8 mouse cellular contexts compared by ENCODE assay signal in genomic region chrX:75083982-75084773, GRCm38 (mm10). TPM values are rescaled to one million over a fixed set of nuclear protein-coding genes. Genes with fewer than 3 reads are reported as not detected.
DNase-seq lines count a peak whose midpoint lies in the region; ATAC-seq and TF ChIP-seq lines count a peak whose summit lies in the region.

No protein-coding gene starts in this region.

- 0 out of 2 replicates have a peak overlapping the region, but pooled peaks have one; percentile 2 for H3K9ac ChIP-seq in ES-E14 (ENCODE audit: insufficient read depth, low read depth, low read length, poor library complexity, severe bottlenecking)
- H3K9ac ChIP-seq in liver, embryonic 11.5 days (ENCODE audit: low read depth, low read length): peak overlapping the region; percentile 61

- no peaks in the 10 kb centered on the region for H3K27me3 ChIP-seq in liver, embryonic 11.5 days (replicated peaks; ENCODE audit: control insufficient read depth, insufficient read depth, low read length)

- DNase-seq in 3T3-L1 (ENCODE audit: low read depth, low spot score): peak; percentile 40
- no peak for DNase-seq in ES-E14 (ENCODE audit: low read depth, low spot score)
- DNase-seq in cerebellum, adult 9-10 months: peak; percentile 32
- peak; percentile 3 to 7 for DNase-seq in frontal cortex, postnatal 10 days (ENCODE audit: low spot score in 2 of 2)
- DNase-seq in liver, embryonic 11.5 days (ENCODE audit: low spot score): peak; percentile 41
- DNase-seq in neural tube, embryonic 10.5 days (ENCODE audit: extremely low spot score, low spot score): peak; percentile 33
- no peak for DNase-seq in layer of hippocampus, postnatal 14 days (ENCODE audit: low spot score in 2 of 2)

- H3K4me3 ChIP-seq in ES-E14 (ENCODE audit: insufficient read depth in 1 of 2, low read depth in 1 of 2, low read length in 2 of 2, poor library complexity in 1 of 2, severe bottlenecking in 1 of 2): peak overlapping the region; percentile 58 to 65; a peak in 3 of 4 replicates
- H3K4me3 ChIP-seq in liver, embryonic 11.5 days (ENCODE audit: low read depth, low read length): peak overlapping the region; percentile 57

- 0 out of 4 replicates have a peak, but pooled peaks cover 0 to 1% of the 10 kb centered on the region in 2 experiments for H3K4me1 ChIP-seq in ES-E14 (ENCODE audit: control insufficient read depth in 2 of 2, insufficient read depth in 2 of 2, low read length in 2 of 2, poor library complexity in 1 of 2)
- H3K4me1 ChIP-seq in liver, embryonic 11.5 days (replicated peaks; ENCODE audit: control insufficient read depth, insufficient read depth, low read length): no peaks in the 10 kb centered on the region

- H3K27ac ChIP-seq in ES-E14 (ENCODE audit: insufficient read depth, low read depth, low read length, poor library complexity, severe bottlenecking): no peak overlapping the region
- H3K27ac ChIP-seq in liver, embryonic 11.5 days (ENCODE audit: low read depth, low read length): no peak overlapping the region

- WGBS in liver, embryonic 11.5 days: 16% methylated on average over 26 of the region's 26 CpGs

- no peaks in the 10 kb centered on the region for H3K9me3 ChIP-seq in ES-E14 (ENCODE audit: control insufficient read depth, insufficient read depth, low read depth, low read length)
- H3K9me3 ChIP-seq in liver, embryonic 11.5 days (ENCODE audit: control insufficient read depth, low read length): no peaks in the 10 kb centered on the region

- in situ Hi-C loops in ES-E14 (cut with MboI; ENCODE audit: low sequenced_read_pairs in 2 of 2, unreplicated experiment in 2 of 2): no loop called here

- H3K4me2 ChIP-seq in liver, embryonic 11.5 days: peak overlapping the region; percentile 68

- peak; percentile 65 for ATAC-seq in inflammation-experienced regulatory T-cells, adult 6 months
- ATAC-seq in liver, embryonic 11.5 days (replicated peaks; ENCODE audit: low FRiP score): peak; percentile 77

- no peaks in the 10 kb centered on the region for H3K36me3 ChIP-seq in ES-E14 (ENCODE audit: control insufficient read depth, insufficient read depth, low read length, poor library complexity, severe bottlenecking)
- no peaks in the 10 kb centered on the region for H3K36me3 ChIP-seq in liver, embryonic 11.5 days (ENCODE audit: control insufficient read depth, insufficient read depth, low read length)

TF ChIP-seq in ES-E14, 5 proteins besides CTCF, POLR2A, EP300 and RAD21:
- TF ChIP-seq MAFK (IDR thresholded peaks at IDR 0.05; ENCODE audit: insufficient read depth, low read depth, low read length): no peak
- no peak for TF ChIP-seq HCFC1 (IDR thresholded peaks at IDR 0.05; ENCODE audit: borderline replicate concordance, insufficient read depth, low read length)
- TF ChIP-seq ZC3H11A (IDR thresholded peaks at IDR 0.05; ENCODE audit: borderline replicate concordance, low read depth, low read length): no peak
- no peak for TF ChIP-seq CHD2 (IDR thresholded peaks at IDR 0.05; ENCODE audit: low read depth, low read length)
- TF ChIP-seq ZNF384 (IDR thresholded peaks at IDR 0.05; ENCODE audit: low read depth, low read length): no peak

RNA-seq across cellular contexts. Expression of gene Gab3, which starts 1.1 kb away (rescaled TPM):
- total RNA-seq in ES-E14 (2012; rRNA removed): 0.31 and 0.58 TPM in 2 replicates
- 10 to 100 TPM; 16.3 to 17.8 (median 16.4) TPM for polyA plus RNA-seq in inflammation-experienced regulatory T-cells, adult 6 months (2017; shearing (Covaris generic))
- polyA plus RNA-seq in liver, embryonic 11.5 days (2014; fragmentation: Nextera tagmentation; extraction: Ambion mirVana): 1.1 and 1.3 TPM in 2 replicates
- total RNA-seq in layer of hippocampus, postnatal 14 days (2021): 1 to 10 TPM; 1.9 to 2.8 TPM

RNA-seq across cellular contexts. Expression of gene Dkc1, which starts 11.5 kb away (rescaled TPM):
- 190 and 231 TPM in 2 replicates for total RNA-seq in ES-E14 (2012; rRNA removed)
- polyA plus RNA-seq in inflammation-experienced regulatory T-cells, adult 6 months (2017; shearing (Covaris generic)): 100 to 1,000 TPM; 109 to 161 (median 124) TPM
- polyA plus RNA-seq in liver, embryonic 11.5 days (2014; fragmentation: Nextera tagmentation; extraction: Ambion mirVana): 208 and 220 TPM in 2 replicates
- total RNA-seq in layer of hippocampus, postnatal 14 days (2021): 10 to 100 TPM; 24.0 to 26.2 TPM

RNA-seq across cellular contexts. Expression of gene Mpp1, which starts 46.6 kb away (rescaled TPM):
- 13.8 and 25.1 TPM in 2 replicates for total RNA-seq in ES-E14 (2012; rRNA removed)
- 100 to 1,000 TPM in 1 of 3 experiments, 10 to 100 TPM in 2; 61.9 to 112 (median 94.5) TPM for polyA plus RNA-seq in inflammation-experienced regulatory T-cells, adult 6 months (2017; shearing (Covaris generic))
- polyA plus RNA-seq in liver, embryonic 11.5 days (2014; fragmentation: Nextera tagmentation; extraction: Ambion mirVana): 45.7 and 53.6 TPM in 2 replicates
- total RNA-seq in layer of hippocampus, postnatal 14 days (2021): 10 to 100 TPM; 27.4 to 30.0 TPM

Comparison
In these comparisons a context has a peak if more than half of its experiments do, and no peak if none do; other contexts are left out.
1. DNase-seq: peak in 3T3-L1 (single experiment), cerebellum, adult 9-10 months (single experiment), frontal cortex, postnatal 10 days (2 of 2), liver, embryonic 11.5 days (single experiment) and neural tube, embryonic 10.5 days (single experiment); none in ES-E14 (single experiment) and layer of hippocampus, postnatal 14 days (0 of 2).